Mouse (Mus musculus) lung, postnatal 0 days (tissue): ENCODE data around the gene Igsf21. TPM values are rescaled to one million over a fixed set of nuclear protein-coding genes. Genes with fewer than 3 reads are reported as not detected.

Experiments
- ATAC-seq: fragments of 200-750 bp; cut with Nextera tagmentation; 2 replicates; pipeline ENCODE4 v1.8.0; 2017; ENCODE audit warnings: moderate library complexity
- DNase-seq: peaks from one replicate; pipeline ENCODE4 v3.0.0-alpha.2; 2016; ENCODE audit warnings: low spot score
- H3K27ac ChIP-seq: fragments of 300-500 bp; sonication (generic); 2 replicates; pipeline ENCODE4 v1.5.1; 2014; ENCODE audit warnings: antibody characterized with exemption, mild to moderate bottlenecking, low read length, mixed read lengths
- H3K27me3 ChIP-seq: fragments of 300-500 bp; sonication (generic); replicated peaks from 2 replicates; pipeline ENCODE4 v1.6.1; 2014; ENCODE audit warnings: low read length, mixed read lengths; ENCODE audit not compliant: insufficient read depth
- H3K36me3 ChIP-seq: fragments of 300-500 bp; sonication (generic); 2 replicates; pipeline ENCODE4 v1.6.1; 2014; ENCODE audit warnings: low read length, mixed read lengths; ENCODE audit not compliant: insufficient read depth
- H3K4me1 ChIP-seq: fragments of 300-500 bp; sonication (generic); 2 replicates; pipeline ENCODE4 v1.6.1; 2014; ENCODE audit warnings: antibody characterized with exemption, low read depth, low read length, mixed read lengths; ENCODE audit not compliant: insufficient read depth
- H3K4me2 ChIP-seq: fragments of 300-500 bp; sonication (generic); replicated peaks from 2 replicates; pipeline ENCODE4 v1.6.1; 2014; ENCODE audit warnings: low read depth, mild to moderate bottlenecking, low read length, moderate library complexity, mixed read lengths
- H3K4me3 ChIP-seq: fragments of 300-500 bp; sonication (generic); 2 replicates; pipeline ENCODE4 v1.5.1; 2014; ENCODE audit warnings: low read depth, low read length
- H3K9ac ChIP-seq: fragments of 300-500 bp; sonication (generic); replicated peaks from 2 replicates; pipeline ENCODE4 v1.6.1; 2014; ENCODE audit warnings: low read depth, mild to moderate bottlenecking
- H3K9me3 ChIP-seq: fragments of 300-500 bp; sonication (generic); 2 replicates; pipeline ENCODE4 v1.6.1; 2016; ENCODE audit warnings: low read length, mixed read lengths
- CTCF ChIP-seq: IDR thresholded peaks from 2 replicates; pipeline ENCODE4 v1.5.1; 2016; ENCODE audit warnings: antibody characterized with exemption, mild to moderate bottlenecking
- EP300 ChIP-seq: IDR thresholded peaks from 2 replicates; pipeline ENCODE4 v1.6.1; 2016; ENCODE audit warnings: antibody characterized with exemption, mild to moderate bottlenecking, control low read depth
- WGBS: fragments of 180-500 bp; shearing (Covaris S2); extraction: QIAGEN DNeasy Blood & Tissue Kit; methylation state at CpG from one replicate; pipeline ENCODE4 v1.1.7; 2014; 5-methylcytosine and 5-hydroxymethylcytosine counted together
- polyA plus RNA-seq: library from polyadenylated mRNA; unstranded; fragments of >200 nt; fragmentation: Nextera tagmentation; extraction: Ambion mirVana; gene quantifications from 2 replicates; pipeline ENCODE4 v1.2.1, GENCODE M21; 2015

The Igsf21 gene
- polyA plus RNA-seq, 1 experiment from 2014 or later, result 0.13 TPM

DNA sequence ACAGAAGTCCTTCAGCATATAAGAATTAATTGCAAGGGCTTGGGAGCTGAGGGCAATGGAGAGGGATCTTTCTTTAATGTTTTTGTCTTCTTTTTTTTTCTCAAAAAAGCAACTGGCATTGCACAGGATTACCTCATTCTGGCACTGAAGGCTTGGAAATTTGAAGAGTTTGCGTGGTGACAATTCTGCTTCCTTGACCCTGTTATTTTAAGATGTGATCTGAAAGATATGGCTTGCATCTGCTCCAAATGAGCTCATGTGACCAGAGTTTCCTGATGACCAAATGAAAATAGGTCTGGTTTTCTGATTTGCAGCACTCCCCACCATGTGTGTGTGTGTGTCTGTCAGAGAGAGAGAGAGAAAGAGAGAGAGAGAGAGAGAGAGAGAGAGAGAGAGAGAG lies 74.7 kb downstream of the Igsf21 start:
- no peak for ATAC-seq
- no peak for TF ChIP-seq CTCF
- TF ChIP-seq EP300, result no peak
- no peak overlapping the region for H3K4me2 ChIP-seq
- H3K9me3 ChIP-seq, result no peaks in the 10 kb centered on the region
- 44% methylated on average over 1 of the region's 1 CpGs for WGBS
- no peak overlapping the region for H3K27ac ChIP-seq
- H3K9ac ChIP-seq, result no peak overlapping the region
- no peaks in the 10 kb centered on the region for H3K36me3 ChIP-seq
- no peaks in the 10 kb centered on the region for H3K4me1 ChIP-seq
- no peak overlapping the region for H3K4me3 ChIP-seq
- H3K27me3 ChIP-seq, result no peaks in the 10 kb centered on the region
- no peak for DNase-seq

GRCm38 (mm10) chr4:140171189-140171588 lies 75.4 kb downstream of the Igsf21 start:
- H3K4me2 ChIP-seq, result no peak overlapping the region
- H3K36me3 ChIP-seq, result no peaks in the 10 kb centered on the region
- H3K4me3 ChIP-seq, result no peak overlapping the region
- DNase-seq (no peak), ATAC-seq (no peak)
- H3K27me3 ChIP-seq, result no peaks in the 10 kb centered on the region
- H3K9ac ChIP-seq, result no peak overlapping the region
- no peaks in the 10 kb centered on the region for H3K9me3 ChIP-seq
- H3K4me1 ChIP-seq, result no peaks in the 10 kb centered on the region
- TF ChIP-seq CTCF (no peak), EP300 (no peak)
- no peak overlapping the region for H3K27ac ChIP-seq

DNA sequence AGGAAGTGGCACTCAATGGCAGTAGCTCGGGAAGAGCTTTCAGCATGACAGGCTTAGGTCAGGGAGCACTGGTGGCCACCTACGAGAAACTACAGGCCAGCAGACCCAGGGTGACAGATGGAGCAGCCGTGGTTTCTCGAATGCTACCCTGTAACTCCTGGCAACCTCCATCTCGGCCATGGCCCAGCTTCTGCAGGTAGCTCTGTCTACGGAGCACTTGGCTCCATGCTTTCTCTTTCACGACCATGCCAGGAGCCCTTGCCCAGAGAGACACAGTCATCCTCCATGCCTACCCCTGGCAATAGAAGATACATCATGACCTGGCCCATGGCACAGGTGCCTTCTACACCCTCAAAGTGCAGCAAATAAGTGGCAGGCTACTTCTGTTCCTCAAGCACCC lies 80.7 kb downstream of the Igsf21 start:
- H3K27me3 ChIP-seq, result no peaks in the 10 kb centered on the region
- TF ChIP-seq CTCF (no peak), EP300 (no peak)
- no peak overlapping the region for H3K4me3 ChIP-seq
- ATAC-seq, result no peak
- no peak overlapping the region for H3K4me2 ChIP-seq
- H3K36me3 ChIP-seq, result no peaks in the 10 kb centered on the region
- no peak overlapping the region for H3K9ac ChIP-seq
- DNase-seq, result no peak
- no peaks in the 10 kb centered on the region for H3K4me1 ChIP-seq
- WGBS, result 69% methylated on average over 7 of the region's 7 CpGs
- no peaks in the 10 kb centered on the region for H3K9me3 ChIP-seq
- no peak overlapping the region for H3K27ac ChIP-seq

GRCm38 (mm10) chr4:140164662-140165061 lies 81.9 kb downstream of the Igsf21 start:
- Histone ChIP-seq H3K4me3 (no peak overlapping the region), H3K4me2 (no peak overlapping the region), H3K9ac (no peak overlapping the region), H3K27me3 (no peaks in the 10 kb centered on the region), H3K36me3 (no peaks in the 10 kb centered on the region), H3K4me1 (no peaks in the 10 kb centered on the region), H3K9me3 (no peaks in the 10 kb centered on the region), H3K27ac (no peak overlapping the region)
- TF ChIP-seq EP300 (no peak), CTCF (no peak)
- DNase-seq, result no peak
- WGBS, result 84% methylated on average over 9 of the region's 9 CpGs
- no peak for ATAC-seq

GRCm38 (mm10) chr4:140159617-140160016 lies 87.0 kb downstream of the Igsf21 start:
- DNase-seq (no peak), ATAC-seq (no peak)
- no peaks in the 10 kb centered on the region for H3K4me1 ChIP-seq
- no peaks in the 10 kb centered on the region for H3K27me3 ChIP-seq
- TF ChIP-seq EP300, result no peak
- peak; percentile 40 for TF ChIP-seq CTCF
- H3K9ac ChIP-seq, result no peak overlapping the region
- no peak overlapping the region for H3K4me3 ChIP-seq
- H3K36me3 ChIP-seq, result no peaks in the 10 kb centered on the region
- H3K9me3 ChIP-seq, result no peaks in the 10 kb centered on the region
- WGBS, result 32% methylated on average over 3 of the region's 3 CpGs
- no peak overlapping the region for H3K27ac ChIP-seq
- no peak overlapping the region for H3K4me2 ChIP-seq

DNA sequence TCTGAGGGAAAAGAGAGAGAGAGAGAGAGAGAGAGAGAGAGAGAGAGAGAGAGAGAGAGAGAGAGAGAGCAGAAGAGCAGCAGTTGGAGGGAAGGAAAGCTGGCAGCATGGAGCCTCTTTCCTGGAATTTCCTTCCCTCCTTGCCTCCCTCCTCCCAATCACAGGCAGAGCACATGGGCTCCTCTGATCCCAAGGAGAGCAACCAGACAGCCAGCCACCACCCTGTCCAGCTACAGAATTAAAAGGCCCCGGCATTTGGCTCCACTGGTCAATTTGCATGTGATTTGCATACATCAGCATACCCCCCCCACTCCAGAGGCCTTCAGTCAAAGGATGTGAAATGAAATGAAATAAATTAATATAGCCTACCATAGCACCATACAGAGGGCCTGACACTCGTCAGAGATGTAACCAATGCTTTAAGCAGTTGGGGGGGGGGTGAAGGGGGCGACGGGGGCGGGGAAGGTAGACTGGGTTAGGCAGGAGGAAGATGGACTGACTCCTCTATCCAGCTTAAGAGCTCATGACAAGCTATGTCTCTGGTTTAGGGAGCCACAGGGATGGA lies 91.6 kb downstream of the Igsf21 start:
- DNase-seq (no peak), ATAC-seq (no peak)
- Histone ChIP-seq H3K4me1 (no peaks in the 10 kb centered on the region), H3K27me3 (no peaks in the 10 kb centered on the region), H3K4me3 (no peak overlapping the region), H3K36me3 (no peaks in the 10 kb centered on the region), H3K4me2 (no peak overlapping the region), H3K27ac (no peak overlapping the region), H3K9ac (no peak overlapping the region), H3K9me3 (no peaks in the 10 kb centered on the region)
- TF ChIP-seq CTCF (no peak), EP300 (no peak)
- 58% methylated on average over 4 of the region's 5 CpGs for WGBS

DNA sequence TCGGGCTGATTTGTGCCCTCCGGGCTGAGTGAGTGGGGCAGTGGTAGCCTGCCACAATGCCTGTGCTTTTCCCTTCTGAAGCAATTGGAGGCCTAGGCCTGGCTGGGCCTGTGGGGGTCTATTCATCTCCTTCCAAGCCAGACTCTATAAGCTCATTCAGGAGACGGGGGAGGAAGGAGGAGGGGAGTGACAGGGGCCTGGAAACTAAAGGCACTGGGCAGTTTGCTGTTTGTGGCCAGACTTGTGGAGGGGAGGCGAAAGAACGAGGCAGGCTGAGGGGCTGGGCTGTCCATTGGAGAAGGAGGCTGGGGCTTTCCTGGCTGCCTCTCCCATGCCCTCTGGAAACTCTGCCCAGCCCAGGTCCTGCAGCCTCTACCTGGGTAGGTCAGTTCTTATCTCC lies 92.1 kb downstream of the Igsf21 start:
- Histone ChIP-seq H3K27me3 (no peaks in the 10 kb centered on the region), H3K27ac (no peak overlapping the region), H3K9ac (no peak overlapping the region), H3K9me3 (no peaks in the 10 kb centered on the region), H3K4me1 (no peaks in the 10 kb centered on the region), H3K4me3 (no peak overlapping the region), H3K4me2 (no peak overlapping the region), H3K36me3 (no peaks in the 10 kb centered on the region)
- DNase-seq, result no peak
- peak; percentile 20 for ATAC-seq
- no peak for TF ChIP-seq CTCF
- no peak for TF ChIP-seq EP300
- whole genome bisulfite sequencing, result 65% methylated on average over 5 of the region's 5 CpGs
